Mouse (Mus musculus): Measurements from ENCODE around the gene Mme.

Gene Mme

GRCm38 (mm10) chr3:63350704-63351103, 109.4 kb downstream of the Mme start:
- no peak for DNase-seq (ENCODE audit: low read depth, low spot score)

GRCm38 (mm10) chr3:63351680-63352260, 110.4 kb downstream of the Mme start:
- DNase-seq (ENCODE audit: low read depth, low spot score) = no peak

GRCm38 (mm10) chr3:63359512-63359911, 118.2 kb downstream of the Mme start:
- no peak for DNase-seq (ENCODE audit: low read depth, low spot score)

- no peak for DNase-seq (ENCODE audit: low read depth, low spot score)
Measured at GRCm38 (mm10) chr3:63384989-63385388, 143.7 kb downstream of the Mme start.

- DNase-seq (ENCODE audit: low read depth, low spot score) = no peak
Measured at GRCm38 (mm10) chr3:63390774-63391173, 149.4 kb downstream of the Mme start.

GRCm38 (mm10) chr3:63391348-63391747, 150.0 kb downstream of the Mme start:
- DNase-seq (ENCODE audit: low read depth, low spot score) = no peak

GRCm38 (mm10) chr3:63394424-63394941, 153.1 kb downstream of the Mme start:
- no peak for DNase-seq (ENCODE audit: low read depth, low spot score)

- DNase-seq (ENCODE audit: low read depth, low spot score) = no peak
Measured at GRCm38 (mm10) chr3:63398171-63398570, 156.8 kb downstream of the Mme start.

GRCm38 (mm10) chr3:63406438-63406837, 165.1 kb downstream of the Mme start:
- no peak for DNase-seq (ENCODE audit: low read depth, low spot score)

GRCm38 (mm10) chr3:63411006-63411405, 169.7 kb downstream of the Mme start:
- DNase-seq (ENCODE audit: low read depth, low spot score) = no peak

- no peak for DNase-seq (ENCODE audit: low read depth, low spot score)
Measured at GRCm38 (mm10) chr3:63412220-63412937, 171.0 kb downstream of the Mme start.

- DNase-seq (ENCODE audit: low read depth, low spot score) = no peak
Measured at GRCm38 (mm10) chr3:63413046-63413911, 171.9 kb downstream of the Mme start.

- DNase-seq (ENCODE audit: low read depth, low spot score) = no peak
Measured at GRCm38 (mm10) chr3:63417284-63417683, 175.9 kb downstream of the Mme start.

- no peak for DNase-seq (ENCODE audit: low read depth, low spot score)
Measured at GRCm38 (mm10) chr3:63417758-63418157, 176.4 kb downstream of the Mme start.

- DNase-seq (ENCODE audit: low read depth, low spot score) = no peak
Measured at GRCm38 (mm10) chr3:63423552-63423951, 182.2 kb downstream of the Mme start.

All from R1 (cell line).